Mouse (Mus musculus) lung, postnatal 0 days (tissue): ENCODE measurements around the gene D5Ertd579e. TPM values are rescaled to one million over a fixed set of nuclear protein-coding genes. Genes with fewer than 3 reads are reported as not detected.

Experiments used
- ATAC-seq: fragments of 200-750 bp; cut with Nextera tagmentation; 2 replicates; pipeline ENCODE4 v1.8.0; 2017; ENCODE audit warnings: moderate library complexity
- DNase-seq: peaks from one replicate; pipeline ENCODE4 v3.0.0-alpha.2; 2016; ENCODE audit warnings: low spot score
- H3K27ac ChIP-seq: fragments of 300-500 bp; sonication (generic); 2 replicates; pipeline ENCODE4 v1.5.1; 2014; ENCODE audit warnings: antibody characterized with exemption, mild to moderate bottlenecking, low read length, mixed read lengths
- H3K27me3 ChIP-seq: fragments of 300-500 bp; sonication (generic); replicated peaks from 2 replicates; pipeline ENCODE4 v1.6.1; 2014; ENCODE audit warnings: low read length, mixed read lengths; ENCODE audit not compliant: insufficient read depth
- H3K36me3 ChIP-seq: fragments of 300-500 bp; sonication (generic); 2 replicates; pipeline ENCODE4 v1.6.1; 2014; ENCODE audit warnings: low read length, mixed read lengths; ENCODE audit not compliant: insufficient read depth
- H3K4me1 ChIP-seq: fragments of 300-500 bp; sonication (generic); 2 replicates; pipeline ENCODE4 v1.6.1; 2014; ENCODE audit warnings: antibody characterized with exemption, low read depth, low read length, mixed read lengths; ENCODE audit not compliant: insufficient read depth
- H3K4me2 ChIP-seq: fragments of 300-500 bp; sonication (generic); replicated peaks from 2 replicates; pipeline ENCODE4 v1.6.1; 2014; ENCODE audit warnings: low read depth, mild to moderate bottlenecking, low read length, moderate library complexity, mixed read lengths
- H3K4me3 ChIP-seq: fragments of 300-500 bp; sonication (generic); 2 replicates; pipeline ENCODE4 v1.5.1; 2014; ENCODE audit warnings: low read depth, low read length
- H3K9ac ChIP-seq: fragments of 300-500 bp; sonication (generic); replicated peaks from 2 replicates; pipeline ENCODE4 v1.6.1; 2014; ENCODE audit warnings: low read depth, mild to moderate bottlenecking
- H3K9me3 ChIP-seq: fragments of 300-500 bp; sonication (generic); 2 replicates; pipeline ENCODE4 v1.6.1; 2016; ENCODE audit warnings: low read length, mixed read lengths
- CTCF ChIP-seq: IDR thresholded peaks from 2 replicates; pipeline ENCODE4 v1.5.1; 2016; ENCODE audit warnings: antibody characterized with exemption, mild to moderate bottlenecking
- EP300 ChIP-seq: IDR thresholded peaks from 2 replicates; pipeline ENCODE4 v1.6.1; 2016; ENCODE audit warnings: antibody characterized with exemption, mild to moderate bottlenecking, control low read depth
- WGBS: fragments of 180-500 bp; shearing (Covaris S2); extraction: QIAGEN DNeasy Blood & Tissue Kit; methylation state at CpG from one replicate; pipeline ENCODE4 v1.1.7; 2014; 5-methylcytosine and 5-hydroxymethylcytosine counted together
- polyA plus RNA-seq: library from polyadenylated mRNA; unstranded; fragments of >200 nt; fragmentation: Nextera tagmentation; extraction: Ambion mirVana; gene quantifications from 2 replicates; pipeline ENCODE4 v1.2.1, GENCODE M21; 2015

D5Ertd579e gene
- polyA plus RNA-seq, 1 experiment from 2014 or later, result 14.6 TPM

- Histone ChIP-seq H3K4me3 (no peak overlapping the region), H3K4me2 (no peak overlapping the region), H3K27ac (no peak overlapping the region; the same call in 1 of the 2 replicates), H3K4me1 (peaks cover 8% of the 10 kb centered on the region; the same call in 1 of the 2 replicates), H3K9ac (no peak overlapping the region), H3K36me3 (no peaks in the 10 kb centered on the region), H3K27me3 (no peaks in the 10 kb centered on the region), H3K9me3 (no peaks in the 10 kb centered on the region)
- TF ChIP-seq EP300 (no peak), CTCF (no peak)
- DNase-seq (no peak), ATAC-seq (no peak)
- WGBS, result 79% methylated on average over 4 of the region's 4 CpGs
Measured at GRCm38 (mm10) chr5:36679918-36680598, 15.8 kb downstream of the D5Ertd579e start.

GRCm38 (mm10) chr5:36678799-36679198 lies 17.0 kb downstream of the D5Ertd579e start:
- H3K9ac ChIP-seq, result no peak overlapping the region
- no peak for DNase-seq
- H3K4me2 ChIP-seq, result no peak overlapping the region

GRCm38 (mm10) chr5:36677907-36678306 lies 17.9 kb downstream of the D5Ertd579e start:
- TF ChIP-seq EP300 (no peak), CTCF (no peak)
- ATAC-seq, result no peak
- Histone ChIP-seq H3K36me3 (no peaks in the 10 kb centered on the region), H3K27ac (no peak overlapping the region), H3K4me1 (peaks cover 8% of the 10 kb centered on the region; the same call in 1 of the 2 replicates), H3K9ac (no peak overlapping the region), H3K4me3 (no peak overlapping the region), H3K27me3 (no peaks in the 10 kb centered on the region), H3K4me2 (no peak overlapping the region), H3K9me3 (no peaks in the 10 kb centered on the region)
- no peak for DNase-seq
- 86% methylated on average over 5 of the region's 5 CpGs for WGBS

More at GRCm38 (mm10) chr5:36678799-36679198, 17.0 kb downstream of the D5Ertd579e start:
- no peak overlapping the region for H3K4me3 ChIP-seq
- H3K27me3 ChIP-seq, result no peaks in the 10 kb centered on the region
- H3K4me1 ChIP-seq, result peaks cover 8% of the 10 kb centered on the region; the same call in 1 of the 2 replicates
- no peak for ATAC-seq
- 34% methylated on average over 1 of the region's 1 CpGs for WGBS
- no peaks in the 10 kb centered on the region for H3K36me3 ChIP-seq
- no peak overlapping the region for H3K27ac ChIP-seq
- no peaks in the 10 kb centered on the region for H3K9me3 ChIP-seq
- TF ChIP-seq CTCF (no peak), EP300 (no peak)

- H3K9me3 ChIP-seq, result no peaks in the 10 kb centered on the region
- no peaks in the 10 kb centered on the region for H3K27me3 ChIP-seq
- ATAC-seq, result no peak
- 37% methylated on average over 1 of the region's 1 CpGs for WGBS
- TF ChIP-seq CTCF (no peak), EP300 (no peak)
- no peaks in the 10 kb centered on the region; the same call in 1 of the 2 replicates for H3K4me1 ChIP-seq
- no peak overlapping the region for H3K4me3 ChIP-seq
- no peak for DNase-seq
- no peak overlapping the region for H3K27ac ChIP-seq
- H3K9ac ChIP-seq, result no peak overlapping the region
- no peak overlapping the region for H3K4me2 ChIP-seq
- no peaks in the 10 kb centered on the region for H3K36me3 ChIP-seq
Measured at GRCm38 (mm10) chr5:36675466-36675865, 20.4 kb downstream of the D5Ertd579e start.

- no peak overlapping the region for H3K9ac ChIP-seq
- DNase-seq, result no peak
- H3K27me3 ChIP-seq, result no peaks in the 10 kb centered on the region
- H3K4me3 ChIP-seq, result no peak overlapping the region
- no peaks in the 10 kb centered on the region; the same call in 1 of the 2 replicates for H3K4me1 ChIP-seq
- ATAC-seq, result no peak
- no peak for TF ChIP-seq CTCF
- no peak for TF ChIP-seq EP300
- no peak overlapping the region for H3K27ac ChIP-seq
- H3K36me3 ChIP-seq, result no peaks in the 10 kb centered on the region
- WGBS, result 68% methylated on average over 4 of the region's 4 CpGs
- no peak overlapping the region for H3K4me2 ChIP-seq
- H3K9me3 ChIP-seq, result no peaks in the 10 kb centered on the region
Measured at GRCm38 (mm10) chr5:36674658-36675433, 21.0 kb downstream of the D5Ertd579e start.
